Comparison of ENCODE assay signal across 38 mouse cellular contexts in genomic region chr7:100524669-100525068, GRCm38 (mm10). TPM values are rescaled to one million over a fixed set of nuclear protein-coding genes. Genes with fewer than 3 reads are reported as not detected.
"Had no signal": no experiment of that assay in that cellular context is flagged by ENCODE, and none has a peak within 500 bp of the region (broad histone marks: within the 10 kb centered on the region; RNA-seq: fewer than 3 reads in every experiment).

No protein-coding gene starts in this region.

- H3K36me3 ChIP-seq: heart, embryonic 12.5 days; heart, embryonic 13.5 days; heart, embryonic 15.5 days; hindbrain, embryonic 10.5 days; hindbrain, embryonic 12.5 days; hindbrain, embryonic 13.5 days; hindbrain, embryonic 15.5 days; kidney, embryonic 15.5 days had no signal

- H3K9ac ChIP-seq: heart, embryonic 12.5 days; heart, embryonic 13.5 days; heart, embryonic 15.5 days; hindbrain, embryonic 12.5 days; hindbrain, embryonic 13.5 days; hindbrain, embryonic 14.5 days; hindbrain, embryonic 15.5 days; kidney, embryonic 15.5 days had no signal

- H3K4me1 ChIP-seq: heart, embryonic 12.5 days; heart, embryonic 13.5 days; heart, embryonic 15.5 days; hindbrain, embryonic 10.5 days; hindbrain, embryonic 12.5 days; hindbrain, embryonic 15.5 days; kidney, embryonic 15.5 days had no signal

- DNase-seq: heart, postnatal 10 days; heart, postnatal 14 days; heart, postnatal 36 days; heart, postnatal 4 days; kidney, adult 11 months; kidney, adult 18-20 months; kidney, adult 2 months; kidney, adult 8-10 months; kidney, adult 9 months; kidney, postnatal 10 days; kidney, postnatal 14 days; kidney, postnatal 25 days; kidney, postnatal 36 days; kidney, postnatal 4 days; layer of hippocampus, adult 9-11 months; layer of hippocampus, postnatal 36 days had no signal

- H3K9me3 ChIP-seq: heart, embryonic 12.5 days; heart, embryonic 13.5 days; heart, embryonic 15.5 days; hindbrain, embryonic 10.5 days; hindbrain, embryonic 12.5 days; hindbrain, embryonic 13.5 days; hindbrain, embryonic 15.5 days; kidney, embryonic 15.5 days had no signal

- H3K27ac ChIP-seq: heart, embryonic 13.5 days; heart, embryonic 15.5 days; hindbrain, embryonic 10.5 days; hindbrain, embryonic 12.5 days; hindbrain, embryonic 13.5 days; hindbrain, embryonic 14.5 days; hindbrain, embryonic 15.5 days; hindbrain, postnatal 0 days; kidney, embryonic 15.5 days; kidney, postnatal 0 days; layer of hippocampus, adult 2 months; left cerebral cortex, adult 2 months had no signal

- H3K4me2 ChIP-seq: heart, embryonic 11.5 days; heart, embryonic 12.5 days; heart, embryonic 13.5 days; heart, embryonic 15.5 days; hindbrain, embryonic 12.5 days; hindbrain, embryonic 13.5 days; hindbrain, embryonic 14.5 days; hindbrain, embryonic 15.5 days; kidney, embryonic 15.5 days had no signal

- ATAC-seq: hindbrain, embryonic 16.5 days; hindbrain, postnatal 0 days; inflammation-experienced regulatory T-cells, adult 6 months; intestine, postnatal 0 days had no signal

- H3K4me3 ChIP-seq: heart, embryonic 12.5 days; heart, embryonic 13.5 days; heart, embryonic 15.5 days; hindbrain, embryonic 10.5 days; hindbrain, embryonic 12.5 days; hindbrain, embryonic 13.5 days; hindbrain, embryonic 15.5 days; kidney, embryonic 15.5 days; layer of hippocampus, adult 2 months; left cerebral cortex, adult 2 months had no signal

- H3K27me3 ChIP-seq: heart, embryonic 12.5 days; heart, embryonic 13.5 days; heart, embryonic 15.5 days; hindbrain, embryonic 12.5 days; hindbrain, embryonic 13.5 days; hindbrain, embryonic 15.5 days; kidney, embryonic 15.5 days had no signal

RNA-seq across cellular contexts. Expression of gene Dnajb13, which starts 9.9 kb away (rescaled TPM):
- total RNA-seq: heart, postnatal 10 days; heart, postnatal 14 days; heart, postnatal 25 days; heart, postnatal 36 days; heart, postnatal 4 days had no signal
- polyA plus RNA-seq: heart, embryonic 14.5 days had no signal

RNA-seq across cellular contexts. Expression of gene Ucp3, which starts 51.9 kb away (rescaled TPM):
- total RNA-seq: hematopoietic stem cell, adult 5-6 weeks had no signal
- polyA plus RNA-seq: heart, embryonic 11.5 days; hindbrain, embryonic 11.5 days; hindbrain, embryonic 12.5 days; hindbrain, embryonic 13.5 days; hindbrain, embryonic 14.5 days; hindbrain, embryonic 15.5 days; intestine, embryonic 14.5 days; intestine, postnatal 0 days had no signal
